Mouse (Mus musculus): ENCODE measurements around the gene Bzw2.

The Bzw2 gene

DNA sequence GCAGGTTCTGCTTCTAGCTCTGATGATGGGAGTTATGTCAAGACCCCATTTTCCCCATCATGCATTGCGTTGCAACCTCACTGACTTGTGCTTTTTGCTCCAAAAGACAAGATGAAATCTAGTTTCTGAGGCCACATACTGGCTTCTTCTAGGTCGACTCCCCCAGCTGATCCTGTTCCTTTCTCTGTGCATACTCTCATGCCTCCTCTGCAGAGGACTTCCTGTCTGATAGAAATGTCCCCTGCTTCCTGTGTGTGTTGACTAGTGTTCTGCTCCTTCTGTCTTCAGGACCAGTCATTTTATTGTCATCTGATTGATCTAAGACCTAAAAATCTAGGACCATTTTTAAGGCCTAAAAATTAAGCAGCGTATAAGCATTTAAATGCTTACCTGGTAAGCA is 22.5 kb downstream of the Bzw2 start:
- no peak for DNase-seq (ENCODE audit: low read depth, low spot score)

DNA sequence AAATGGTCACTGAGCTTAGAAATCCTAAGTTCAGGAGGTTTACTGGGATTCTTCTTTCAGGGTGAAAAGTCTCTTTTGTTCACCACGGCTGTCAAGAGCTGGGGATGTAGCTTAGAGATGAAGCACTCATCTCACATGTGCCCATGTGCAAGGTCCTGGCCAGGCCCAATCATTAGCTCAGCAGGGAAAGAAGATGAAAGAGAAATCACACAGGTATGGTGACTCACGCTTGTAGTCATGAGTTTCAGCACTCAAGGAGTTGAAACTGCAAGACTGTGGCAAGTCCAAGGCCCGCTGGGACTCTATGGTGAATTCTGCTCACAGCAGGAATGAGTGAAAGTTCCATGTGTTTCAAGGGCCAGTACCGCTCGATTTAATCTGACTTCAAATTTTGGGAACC is 23.8 kb downstream of the Bzw2 start:
- DNase-seq (ENCODE audit: low read depth, low spot score) = no peak

DNA sequence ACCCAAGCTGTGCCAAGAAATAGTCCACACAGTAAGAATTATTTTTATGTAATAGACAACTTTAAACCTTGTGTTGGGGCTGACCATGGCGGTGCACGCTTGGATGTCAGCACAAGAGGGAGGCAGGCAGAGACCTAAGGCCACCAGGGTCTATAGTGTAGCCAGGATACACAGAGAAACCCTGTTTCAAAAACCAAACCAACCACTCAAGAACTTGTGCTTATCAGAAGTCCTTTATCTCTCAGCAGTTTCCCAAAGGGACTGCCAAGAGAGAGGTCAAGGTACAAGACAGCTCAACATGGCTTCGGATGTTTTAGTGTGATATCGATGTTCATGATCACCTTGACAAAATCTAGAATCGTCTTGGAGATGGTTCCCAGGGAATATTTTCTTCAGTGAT is 24.3 kb downstream of the Bzw2 start:
- no peak for DNase-seq (ENCODE audit: low read depth, low spot score)

DNA sequence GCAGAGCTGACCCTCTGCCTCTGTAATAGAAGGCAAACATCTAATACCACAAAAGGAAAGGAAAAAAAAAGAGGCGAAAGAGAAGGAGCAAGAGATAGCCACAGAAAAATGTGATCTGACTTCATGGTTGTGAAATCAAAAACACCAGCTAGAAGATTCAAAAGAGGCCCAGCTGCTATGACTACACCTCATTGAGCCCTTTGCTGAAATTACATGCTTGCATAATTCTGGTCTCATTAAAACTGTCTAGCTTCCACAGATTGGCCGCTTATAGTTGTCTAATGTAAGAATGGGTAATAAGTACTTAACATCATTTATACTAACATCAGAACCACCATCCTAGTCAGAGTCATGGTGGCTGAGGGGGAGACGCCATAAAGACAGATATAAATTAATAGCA is 25.2 kb downstream of the Bzw2 start:
- DNase-seq (ENCODE audit: low read depth, low spot score) = no peak

DNA sequence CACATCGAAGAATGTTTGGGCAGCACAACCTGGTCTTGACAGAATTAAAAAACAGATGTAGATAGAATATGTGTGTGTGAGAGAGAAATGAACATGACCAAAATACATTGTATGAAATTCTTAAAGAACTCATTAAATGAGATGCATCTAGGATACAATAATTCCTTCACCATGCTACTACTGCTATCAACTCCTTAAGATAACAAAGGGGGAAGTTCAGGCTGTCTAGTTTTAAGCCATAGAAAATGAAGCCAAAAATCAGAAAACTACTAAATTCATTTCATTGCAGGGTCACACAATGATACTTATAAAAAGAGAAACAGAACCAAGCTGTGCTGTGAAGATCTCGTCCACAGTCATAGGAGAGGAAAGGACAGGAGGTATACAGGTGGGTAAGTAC is 25.6 kb downstream of the Bzw2 start:
- no peak for DNase-seq (ENCODE audit: low read depth, low spot score)

DNA sequence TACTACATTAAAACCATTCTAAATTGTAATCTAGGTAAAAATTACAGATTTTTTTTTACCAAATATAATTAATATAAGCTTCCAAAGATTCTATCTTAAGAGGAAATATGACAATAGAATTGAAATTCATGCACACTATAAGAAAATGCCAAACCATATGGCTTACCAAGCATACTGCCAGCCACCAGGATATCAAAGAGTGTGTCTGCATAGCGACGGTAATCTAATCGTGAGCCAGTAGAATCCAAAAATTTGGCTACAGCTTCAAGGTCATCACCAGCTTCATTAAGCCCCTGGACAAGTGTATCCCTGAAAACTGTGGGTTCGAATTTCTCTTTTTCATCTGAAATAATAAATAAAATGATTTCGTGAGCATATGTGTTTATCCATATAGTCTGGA is 28.1 kb downstream of the Bzw2 start:
- no peak for DNase-seq (ENCODE audit: low read depth, low spot score)

DNA sequence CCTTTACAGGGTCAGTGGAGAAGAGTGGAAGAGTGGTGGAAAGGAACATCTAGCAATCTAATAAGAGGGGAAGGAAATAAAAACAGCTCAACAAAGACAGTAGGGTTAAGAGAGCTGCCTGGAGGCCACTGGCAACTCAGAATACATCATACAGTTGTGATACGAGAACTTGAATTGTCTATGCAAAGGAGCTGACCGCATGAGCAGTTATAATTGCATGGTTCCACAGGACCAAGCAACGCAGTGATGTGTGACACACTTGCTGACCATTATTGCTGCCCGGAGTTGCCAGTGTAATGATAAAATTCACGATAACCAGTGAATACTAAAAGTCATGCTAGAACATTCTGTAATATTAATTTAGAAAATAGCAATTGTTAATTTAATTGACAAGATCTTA is 31.8 kb downstream of the Bzw2 start:
- peak; percentile 74 for DNase-seq (ENCODE audit: low read depth, low spot score)

DNA sequence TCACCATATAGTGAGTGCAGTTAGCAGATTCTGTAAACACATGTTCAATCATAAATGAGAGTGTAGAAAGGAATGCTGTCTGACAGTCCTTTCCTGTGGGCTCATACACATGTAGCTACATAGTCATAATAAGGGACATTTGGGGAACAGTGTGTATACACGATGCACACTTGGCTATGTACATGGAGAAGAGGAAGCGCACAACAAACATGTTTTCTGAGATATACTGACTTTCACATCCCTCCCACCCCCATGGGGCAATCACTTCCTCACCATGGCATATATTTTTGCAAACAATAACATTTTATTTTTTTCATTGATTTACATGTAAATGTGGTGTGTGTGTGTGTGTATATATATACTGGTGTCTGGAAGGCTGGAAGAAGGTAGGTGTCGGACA is 38.6 kb downstream of the Bzw2 start:
- DNase-seq (ENCODE audit: low read depth, low spot score) = peak; percentile 8

DNA sequence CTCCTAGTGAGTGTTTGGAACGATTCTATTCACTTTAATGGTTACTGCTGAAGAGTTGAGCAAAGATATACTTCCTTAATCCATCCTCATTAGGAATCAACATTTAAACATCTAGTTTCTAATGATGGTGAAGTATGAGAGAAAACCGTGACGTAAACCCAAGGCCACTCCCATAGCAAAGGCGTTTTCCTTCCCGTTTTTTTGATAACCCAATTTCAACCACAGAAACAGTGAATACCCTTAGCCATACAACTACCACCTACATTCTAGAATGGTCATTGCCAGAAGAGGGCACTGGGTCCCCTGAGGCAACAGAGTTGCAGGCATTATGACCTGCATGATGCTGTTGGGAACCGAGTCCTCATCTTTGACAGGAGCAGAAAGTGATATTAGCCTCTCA is 40.7 kb downstream of the Bzw2 start:
- DNase-seq (ENCODE audit: low read depth, low spot score) = no peak

DNA sequence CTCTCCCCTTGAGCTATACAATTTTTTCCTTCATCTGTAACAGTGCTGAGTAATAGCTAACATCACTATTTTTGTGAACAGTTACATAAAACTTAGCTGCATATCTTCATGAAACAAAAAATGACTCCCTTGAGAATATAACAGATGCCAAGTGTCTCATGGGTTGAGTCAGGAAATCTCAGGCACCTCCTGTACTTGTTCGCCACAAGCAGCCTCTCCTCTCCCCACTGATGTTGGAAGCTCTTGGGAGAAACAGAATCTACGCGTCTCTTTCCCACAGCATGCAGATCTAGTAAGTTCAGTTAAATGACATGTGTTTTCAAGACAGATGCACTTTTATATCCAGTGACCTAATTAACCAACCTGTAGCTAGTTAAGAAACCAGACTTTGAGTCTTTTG is 45.8 kb downstream of the Bzw2 start:
- no peak for DNase-seq (ENCODE audit: low read depth, low spot score)

DNA sequence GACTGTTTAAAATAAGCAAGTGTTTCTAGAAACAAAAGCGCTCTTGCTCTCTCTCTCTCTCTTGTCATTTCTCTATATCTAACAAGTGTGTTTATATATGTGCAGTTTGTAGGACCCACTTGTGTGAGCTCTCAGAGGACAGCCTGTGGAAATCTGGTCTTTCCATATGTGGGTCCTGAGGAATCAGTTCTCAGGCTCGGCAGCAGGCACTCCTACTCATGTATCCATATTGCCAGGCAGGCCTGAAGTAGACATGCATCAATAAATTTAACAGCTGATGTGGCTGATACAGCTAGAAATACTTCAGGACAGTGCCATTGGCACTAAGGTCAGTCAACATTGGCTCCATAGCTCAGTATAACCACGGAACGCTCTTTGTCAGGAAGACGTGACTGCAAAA is 46.8 kb downstream of the Bzw2 start:
- DNase-seq (ENCODE audit: low read depth, low spot score) = no peak

DNA sequence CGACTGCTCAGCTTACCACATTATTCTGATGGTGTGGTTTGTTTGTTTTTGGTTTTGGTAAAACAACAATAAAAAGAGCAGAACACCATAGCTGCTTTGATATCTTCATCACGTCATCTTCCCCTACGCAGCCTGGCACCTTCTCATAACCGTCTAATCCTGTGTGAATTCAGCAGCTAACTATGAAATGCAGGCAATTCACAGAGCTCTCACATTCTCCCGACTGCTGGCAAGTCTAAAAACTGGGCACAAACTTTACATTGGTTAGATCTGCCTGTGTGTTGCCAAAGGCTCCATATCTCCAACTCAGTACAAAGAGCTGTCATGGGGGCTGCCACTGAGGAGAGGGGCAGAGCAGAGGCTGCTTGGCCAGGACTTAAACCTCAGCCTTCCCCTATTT is 47.4 kb downstream of the Bzw2 start:
- no peak for DNase-seq (ENCODE audit: low read depth, low spot score)

DNA sequence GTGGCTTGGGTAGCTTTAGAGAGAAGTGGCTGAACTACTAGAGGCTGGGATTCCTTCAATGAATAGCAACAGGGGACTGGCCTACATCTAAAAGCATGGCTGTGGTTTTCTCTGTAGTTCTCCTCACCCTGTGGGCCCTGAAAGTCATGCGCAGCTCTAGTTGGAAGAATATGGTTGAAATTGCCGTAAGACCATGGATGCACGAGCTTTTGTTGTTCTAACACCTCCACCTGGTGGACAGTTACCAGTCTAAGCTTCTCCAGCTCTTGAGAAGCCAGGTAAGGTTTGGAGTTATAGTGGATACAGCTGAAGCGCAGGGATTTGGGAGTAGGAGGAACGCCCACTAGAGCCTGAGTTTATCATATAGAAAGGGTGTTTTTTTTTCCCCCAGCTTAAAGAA is 49.4 kb downstream of the Bzw2 start:
- DNase-seq (ENCODE audit: low read depth, low spot score) = no peak

DNA sequence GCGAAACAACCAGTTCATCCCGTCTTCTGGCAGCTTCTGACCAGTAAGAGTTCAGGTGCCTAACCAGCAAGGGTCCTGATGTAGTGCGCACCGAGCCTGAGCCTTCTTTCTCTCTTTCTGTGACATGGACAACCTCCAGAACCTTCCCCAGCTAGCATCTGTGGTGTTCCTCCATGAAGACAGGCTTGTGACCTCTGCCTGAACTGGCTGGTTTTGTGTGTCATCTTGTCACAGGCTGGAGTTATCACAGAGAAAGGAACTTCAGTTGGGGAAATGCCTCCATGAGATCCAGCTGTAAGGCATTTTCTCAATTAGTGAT is 54.3 kb downstream of the Bzw2 start:
- no peak for DNase-seq (ENCODE audit: low read depth, low spot score)

DNA sequence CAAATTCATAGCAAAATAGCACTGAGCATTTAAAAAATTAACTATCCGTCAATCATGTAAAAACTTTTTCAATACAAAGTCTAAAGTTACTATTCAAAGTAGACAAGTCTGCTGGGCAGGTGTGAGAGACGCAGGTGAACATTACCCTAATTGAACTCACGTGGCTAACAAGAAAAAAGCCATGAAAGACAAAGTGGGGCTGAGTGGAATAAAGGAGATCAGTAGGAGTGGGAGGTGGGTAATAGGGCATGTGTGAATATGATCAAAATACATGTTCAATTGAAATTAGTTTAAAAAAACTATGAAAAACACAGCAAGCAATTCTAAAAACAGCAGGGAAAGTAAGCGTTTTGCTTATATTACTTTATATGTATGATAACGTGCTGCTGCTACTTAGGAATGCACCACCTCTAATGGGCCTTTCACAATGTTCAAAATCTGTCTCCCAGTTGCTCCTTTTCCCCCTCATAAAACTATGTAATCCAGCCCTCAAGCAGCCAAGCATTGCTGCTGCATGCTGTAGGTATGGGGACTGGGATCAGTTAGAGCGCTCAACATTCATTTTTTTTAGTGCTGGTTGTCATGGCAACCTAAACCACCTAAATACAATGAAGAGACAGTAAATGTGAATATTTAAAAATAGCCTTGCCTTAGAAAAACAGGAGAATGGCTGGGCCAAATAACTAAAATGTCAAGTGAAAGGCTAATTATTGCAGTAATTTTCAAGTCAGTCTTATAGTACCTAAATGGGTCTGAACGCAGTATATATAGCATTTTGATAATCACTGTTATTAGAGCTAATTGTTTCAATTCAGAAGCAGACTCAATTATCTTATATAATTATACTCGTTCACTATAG is 54.9 kb downstream of the Bzw2 start:
- DNase-seq (ENCODE audit: low read depth, low spot score) = no peak

DNA sequence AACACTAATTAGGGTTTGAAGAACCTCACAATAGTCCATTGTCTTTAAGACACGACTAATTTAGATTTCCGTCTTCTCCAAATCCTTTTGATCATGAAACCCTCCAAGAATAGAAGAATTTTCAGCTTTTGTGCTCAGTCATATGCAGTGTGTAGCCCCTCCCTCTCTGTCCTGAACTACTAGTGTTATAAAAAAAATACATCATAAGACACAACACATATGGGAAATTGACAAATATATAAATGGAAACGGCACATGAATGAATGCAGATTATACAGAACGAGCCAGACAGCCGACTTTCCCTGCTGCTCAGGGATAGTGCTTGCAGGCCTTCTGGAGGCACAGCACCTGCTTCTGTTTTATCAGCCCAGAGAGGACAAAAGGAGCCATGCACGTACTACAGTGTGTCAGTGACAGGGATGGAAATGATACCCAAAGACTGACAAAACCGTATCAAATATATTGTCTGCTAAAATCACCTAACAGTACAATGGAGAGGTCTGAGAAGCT is 62.5 kb downstream of the Bzw2 start:
- DNase-seq (ENCODE audit: low read depth, low spot score) = no peak

DNA sequence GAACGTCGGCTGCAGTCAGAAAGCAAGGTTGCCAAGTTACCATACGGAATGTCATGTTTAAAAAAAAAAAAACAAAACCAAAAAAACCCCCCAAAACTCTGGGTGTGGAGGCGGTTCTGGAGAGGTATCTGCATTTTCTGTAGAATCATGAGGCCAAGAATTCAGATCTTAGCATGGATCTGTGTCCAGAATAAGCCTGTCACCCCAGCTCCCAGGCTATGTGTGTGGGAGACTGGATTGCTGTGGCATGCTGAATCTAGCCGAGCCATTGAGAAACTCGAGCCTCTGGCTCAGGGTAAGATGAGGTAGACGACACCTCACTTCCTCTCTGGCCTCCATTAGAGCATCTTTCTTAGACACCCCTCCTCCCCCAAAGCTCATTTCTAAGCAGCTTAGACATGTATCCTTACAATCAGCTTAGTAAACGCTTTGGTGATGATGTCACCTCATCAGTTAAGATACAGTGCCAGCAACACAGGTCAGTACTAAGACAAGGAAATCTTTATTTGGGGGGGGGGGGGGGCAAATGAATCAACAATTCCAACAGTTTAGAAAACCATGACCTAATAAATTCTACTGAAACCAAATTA is 64.7 kb downstream of the Bzw2 start:
- DNase-seq (ENCODE audit: low read depth, low spot score) = no peak

DNA sequence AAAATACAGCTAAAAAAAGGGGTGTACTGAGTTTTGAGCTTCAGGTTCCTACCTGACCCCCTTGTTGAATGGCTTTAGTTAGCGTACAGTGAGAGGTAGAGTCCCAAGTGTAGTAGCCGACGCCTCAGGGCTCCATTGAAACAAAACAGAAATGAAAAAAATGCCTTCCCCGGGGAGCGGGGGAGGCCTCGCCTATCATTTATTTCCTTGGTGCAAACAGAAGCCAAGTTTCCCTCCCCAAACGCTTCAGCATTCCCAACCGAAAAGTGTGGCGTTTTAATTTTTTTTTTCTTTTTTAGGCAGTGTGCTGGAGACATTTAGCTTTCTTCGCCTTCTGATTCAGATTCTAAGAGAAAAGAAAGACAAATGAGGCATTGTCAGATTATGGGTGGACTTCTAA is 65.9 kb downstream of the Bzw2 start:
- DNase-seq (ENCODE audit: low read depth, low spot score) = no peak

DNA sequence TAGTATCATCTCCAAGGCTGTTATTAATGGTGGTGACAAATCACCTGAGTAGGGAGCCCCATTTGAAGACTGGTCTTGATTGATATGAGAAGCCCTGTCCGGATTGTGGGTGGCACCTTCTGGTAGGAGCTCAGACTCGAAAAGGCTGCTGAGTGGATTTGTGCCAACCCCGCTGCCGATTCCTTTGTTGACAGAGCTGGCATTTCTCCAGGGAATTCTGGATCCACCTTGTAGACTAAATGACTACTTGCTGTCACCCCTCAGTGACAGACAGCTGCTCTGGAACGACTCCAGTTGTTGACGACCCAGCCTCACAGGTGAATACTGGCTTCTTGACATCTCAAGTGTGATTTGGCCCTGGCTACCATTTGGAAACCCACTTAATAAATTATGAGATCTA is 68.7 kb downstream of the Bzw2 start:
- no peak for DNase-seq (ENCODE audit: low read depth, low spot score)

DNA sequence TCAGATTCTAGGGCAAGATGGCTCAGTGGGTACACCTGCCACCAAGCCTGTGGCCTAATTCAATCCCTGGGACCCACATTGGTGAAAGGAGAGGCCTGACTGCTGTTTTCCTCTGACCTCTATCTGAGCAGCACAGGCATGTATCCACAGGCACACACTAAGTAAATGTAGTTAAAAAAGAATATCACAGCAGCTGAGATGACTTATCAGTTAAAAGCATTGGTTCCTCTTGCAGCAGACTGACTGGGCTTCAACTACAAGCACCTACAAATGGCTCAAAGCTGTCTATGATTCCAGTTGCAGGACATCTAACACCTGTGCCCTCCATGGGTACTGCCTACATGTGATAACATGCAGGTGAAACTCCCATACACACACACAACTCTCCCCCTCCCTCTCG is 69.1 kb downstream of the Bzw2 start:
- no peak for DNase-seq (ENCODE audit: low read depth, low spot score)

DNA sequence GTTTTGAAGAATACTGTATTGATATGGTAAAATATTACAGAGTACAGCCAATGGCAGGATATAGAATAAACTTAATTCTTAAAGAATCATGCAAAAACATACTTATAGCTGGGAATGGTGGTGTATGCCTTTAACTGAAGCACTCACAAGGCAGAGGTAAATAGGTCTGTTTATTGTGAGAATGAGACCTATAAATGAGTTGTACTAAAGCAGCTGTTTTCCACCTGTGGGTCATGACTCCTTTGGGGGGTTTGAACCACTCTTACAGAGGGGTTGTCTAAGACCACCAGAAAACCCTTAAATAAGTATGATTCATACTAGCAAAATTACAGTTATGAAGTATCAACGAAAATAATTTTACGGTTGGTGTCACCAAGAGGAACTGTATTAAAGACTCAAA is 72.5 kb downstream of the Bzw2 start:
- no peak for DNase-seq (ENCODE audit: low read depth, low spot score)

DNA sequence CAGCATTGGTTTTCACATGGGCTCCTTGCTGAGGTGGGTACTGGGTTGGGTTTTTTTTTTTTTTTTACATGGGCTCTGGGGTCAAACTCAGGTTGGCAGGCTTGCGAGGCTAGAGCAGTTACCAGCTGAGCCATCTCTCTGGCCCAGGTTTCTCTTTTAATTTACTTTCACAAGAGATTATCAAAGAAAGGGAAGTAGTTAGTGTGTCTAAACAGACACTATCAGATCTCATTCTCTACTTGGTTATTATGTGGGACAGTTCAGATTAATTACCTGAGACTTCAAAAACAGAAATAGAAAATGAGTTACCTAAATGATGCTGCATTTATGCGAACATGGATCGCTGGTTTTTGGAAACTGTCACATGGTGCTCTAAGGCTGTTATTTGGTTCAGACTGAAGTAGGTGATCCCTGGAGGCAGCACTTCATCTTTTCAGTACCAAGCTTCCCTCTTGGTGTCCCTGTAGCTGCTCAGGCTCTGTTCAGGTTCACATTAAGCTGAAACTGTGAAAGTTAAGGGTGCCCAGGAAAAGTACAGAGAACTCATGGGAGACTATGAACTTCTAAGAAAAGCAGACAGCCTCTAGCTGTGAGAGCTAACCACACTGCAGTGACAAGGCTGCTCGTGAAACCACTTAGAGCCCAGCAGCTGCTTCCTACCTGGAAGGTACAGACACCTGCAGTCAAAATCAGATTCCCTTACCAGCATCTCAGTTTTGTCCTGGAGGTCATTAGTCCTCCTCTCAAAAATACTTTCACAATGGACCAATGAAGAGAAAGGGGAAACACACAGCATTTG is 79.6 kb downstream of the Bzw2 start:
- peak; percentile 75 for DNase-seq (ENCODE audit: low read depth, low spot score)

DNA sequence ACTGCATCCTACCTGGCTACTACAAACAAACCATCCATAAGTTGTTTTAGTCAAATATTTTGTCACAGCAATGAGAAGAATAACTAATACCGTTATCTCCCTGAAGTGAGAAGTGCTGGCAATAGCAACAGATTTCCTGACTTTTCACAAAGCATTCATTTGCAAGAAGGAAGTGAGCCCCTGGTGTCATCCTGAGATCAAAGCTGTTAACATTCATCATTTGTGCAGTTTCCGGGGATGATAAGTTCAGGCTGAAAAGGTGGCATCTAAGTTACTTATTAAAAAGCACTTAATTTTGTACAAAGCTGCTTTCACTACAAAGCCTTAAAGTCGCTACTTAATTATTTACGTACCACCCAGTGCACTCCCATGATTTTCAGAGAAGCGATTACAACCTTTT is 85.0 kb downstream of the Bzw2 start:
- no peak for DNase-seq (ENCODE audit: low read depth, low spot score)

Measured in A20 (cell line).